Mouse (Mus musculus) C2C12 (cell line): ENCODE measurements at regions not wholly inside any gene's neighbourhood (a gene's known extent, or its start where the extent isn't known, plus 50 kb on each side); places are given as distances from the start of the nearest gene placed in this dataset.

Experiments used
- CEBPB ChIP-seq: IDR thresholded peaks from one replicate; pipeline ENCODE4 v1.6.1; 2011; ENCODE audit warnings: low read depth, mild to moderate bottlenecking, control low read depth, moderate library complexity
- CTCF ChIP-seq: IDR thresholded peaks from one replicate; pipeline ENCODE4 v1.5.1; 2011; ENCODE audit not compliant: control insufficient read depth, insufficient read depth, insufficient read length
- FOSL1 ChIP-seq: IDR thresholded peaks from one replicate; pipeline ENCODE4 v1.8.0; 2011; ENCODE audit warnings: mild to moderate bottlenecking, low read length; ENCODE audit not compliant: poor library complexity, insufficient read depth, severe bottlenecking
- MAX ChIP-seq: IDR thresholded peaks from one replicate; pipeline ENCODE4 v1.6.1; 2011; ENCODE audit warnings: mild to moderate bottlenecking, control low read depth
- MYOG ChIP-seq: IDR thresholded peaks from one replicate; pipeline ENCODE4 v1.6.1; 2011; ENCODE audit not compliant: control insufficient read depth, insufficient read length; ENCODE audit errors: extremely low read depth
- USF1 ChIP-seq: IDR thresholded peaks from one replicate; pipeline ENCODE4 v1.6.1; 2011; ENCODE audit warnings: low read depth, mild to moderate bottlenecking, control low read depth, moderate library complexity

DNA sequence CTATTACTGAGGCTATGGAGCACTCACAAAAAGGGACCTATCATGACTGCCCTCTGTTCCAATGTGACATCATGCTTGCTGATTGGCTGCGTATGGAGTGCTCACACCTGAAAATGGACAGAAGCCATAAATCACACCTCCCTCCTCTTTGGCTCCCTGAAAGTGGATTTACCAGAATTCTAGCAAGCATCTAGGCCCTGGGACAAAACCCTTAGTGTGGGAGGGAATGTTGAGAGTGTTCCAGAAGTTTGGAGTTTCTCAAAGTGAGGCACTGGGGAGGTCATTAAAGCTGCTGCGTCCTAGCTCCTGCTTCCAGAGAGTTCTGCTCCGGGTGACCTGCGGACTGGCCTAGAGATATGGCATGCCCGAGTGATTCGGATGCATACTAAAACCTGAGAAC is 62.3 kb upstream of the Egr2 start:
- TF ChIP-seq CTCF (no peak), USF1 (no peak), MAX (no peak), FOSL1 (no peak), CEBPB (no peak), MYOG (no peak)
